Mouse (Mus musculus): Measurements from ENCODE around the gene Kcnn3. TPM values are rescaled to one million over a fixed set of nuclear protein-coding genes. Genes with fewer than 3 reads are reported as not detected.

The Kcnn3 gene
- polyA plus RNA-seq, 2 experiments = 0.03 TPM; not detected in 1

GRCm38 (mm10) chr3:89482249-89482648, 37.7 kb upstream of the Kcnn3 start:
- no peak overlapping the region for H3K4me3 ChIP-seq (ENCODE audit: insufficient read depth in 1 of 2, low read depth in 2 of 2, low read length in 2 of 2)
- H3K27me3 ChIP-seq (ENCODE audit: control insufficient read depth, insufficient read depth, low read length) = no peaks in the 10 kb centered on the region; the same call in none of the 2 replicates
- 64% methylated on average over 5 of the region's 5 CpGs for WGBS (ENCODE audit: insufficient replicate concordance)
- H3K4me2 ChIP-seq (ENCODE audit: low read depth) = no peak overlapping the region
- ATAC-seq (ENCODE audit: insufficient read depth) (no peak), DNase-seq (ENCODE audit: low read depth in 3 of 3, low spot score in 3 of 3) (no peak)
- no peak for TF ChIP-seq EP300 (IDR thresholded peaks at IDR 0.05; ENCODE audit: low read depth)
- no peak for TF ChIP-seq CTCF (IDR thresholded peaks at IDR 0.05; ENCODE audit: low read depth)
- no peak overlapping the region for H3K9ac ChIP-seq (replicated peaks)
- H3K27ac ChIP-seq = no peak overlapping the region
- H3K4me1 ChIP-seq (replicated peaks; ENCODE audit: control insufficient read depth in 2 of 2, insufficient read depth in 2 of 2, low read length in 1 of 2) = no peaks in the 10 kb centered on the region
- no peaks in the 10 kb centered on the region for H3K9me3 ChIP-seq (ENCODE audit: control insufficient read depth, low read length)
- no peaks in the 10 kb centered on the region for H3K36me3 ChIP-seq (replicated peaks; ENCODE audit: control insufficient read depth, insufficient read depth, low read depth)

- Histone ChIP-seq H3K9me3 (ENCODE audit: control insufficient read depth, low read length) (no peaks in the 10 kb centered on the region), H3K36me3 (replicated peaks; ENCODE audit: control insufficient read depth, insufficient read depth, low read depth) (no peaks in the 10 kb centered on the region), H3K27me3 (ENCODE audit: control insufficient read depth, insufficient read depth, low read length) (no peaks in the 10 kb centered on the region; the same call in none of the 2 replicates), H3K4me1 (replicated peaks; ENCODE audit: control insufficient read depth in 2 of 2, insufficient read depth in 2 of 2, low read length in 1 of 2) (0 out of 4 replicates have a peak, but pooled peaks cover 0 to 6% of the 10 kb centered on the region in 2 experiments), H3K27ac (no peak overlapping the region), H3K9ac (replicated peaks) (no peak overlapping the region), H3K4me3 (ENCODE audit: insufficient read depth in 1 of 2, low read depth in 2 of 2, low read length in 2 of 2) (no peak overlapping the region), H3K4me2 (ENCODE audit: low read depth) (peak overlapping the region; percentile 44)
- ATAC-seq (ENCODE audit: insufficient read depth) (peak; percentile 63), DNase-seq (ENCODE audit: low read depth in 3 of 3, low spot score in 3 of 3) (peak; percentile 28 to 37 (median 30))
- TF ChIP-seq EP300 (IDR thresholded peaks at IDR 0.05; ENCODE audit: low read depth) (no peak), CTCF (IDR thresholded peaks at IDR 0.05; ENCODE audit: low read depth) (peak; percentile 96)
- 17% methylated on average over 24 of the region's 24 CpGs for WGBS (ENCODE audit: insufficient replicate concordance)
Observed at GRCm38 (mm10) chr3:89484766-89485524, 35.0 kb upstream of the Kcnn3 start.

- ATAC-seq (ENCODE audit: insufficient read depth) (no peak), DNase-seq (ENCODE audit: low read depth in 3 of 3, low spot score in 3 of 3) (no peak)
- H3K4me3 ChIP-seq (ENCODE audit: insufficient read depth in 1 of 2, low read depth in 2 of 2, low read length in 2 of 2) = no peak overlapping the region
- peaks cover 0 to 7% of the 10 kb centered on the region in 2 experiments; a peak in 1 of 4 replicates for H3K4me1 ChIP-seq (replicated peaks; ENCODE audit: control insufficient read depth in 2 of 2, insufficient read depth in 2 of 2, low read length in 1 of 2)
- no peak overlapping the region for H3K4me2 ChIP-seq (ENCODE audit: low read depth)
- no peaks in the 10 kb centered on the region for H3K36me3 ChIP-seq (replicated peaks; ENCODE audit: control insufficient read depth, insufficient read depth, low read depth)
- no peaks in the 10 kb centered on the region; the same call in none of the 2 replicates for H3K27me3 ChIP-seq (ENCODE audit: control insufficient read depth, insufficient read depth, low read length)
- H3K9ac ChIP-seq (replicated peaks) = no peak overlapping the region
- H3K9me3 ChIP-seq (ENCODE audit: control insufficient read depth, low read length) = no peaks in the 10 kb centered on the region
- no peak overlapping the region for H3K27ac ChIP-seq
- TF ChIP-seq EP300 (IDR thresholded peaks at IDR 0.05; ENCODE audit: low read depth) (no peak), CTCF (IDR thresholded peaks at IDR 0.05; ENCODE audit: low read depth) (no peak)
- WGBS (ENCODE audit: insufficient replicate concordance) = 65% methylated on average over 8 of the region's 8 CpGs
Observed at GRCm38 (mm10) chr3:89486111-89486510, 33.9 kb upstream of the Kcnn3 start.

- Histone ChIP-seq H3K4me3 (ENCODE audit: insufficient read depth in 1 of 2, low read depth in 2 of 2, low read length in 2 of 2) (no peak overlapping the region), H3K4me1 (replicated peaks; ENCODE audit: control insufficient read depth in 2 of 2, insufficient read depth in 2 of 2, low read length in 1 of 2) (peaks cover 0 to 7% of the 10 kb centered on the region in 2 experiments; a peak in 1 of 4 replicates), H3K4me2 (ENCODE audit: low read depth) (no peak overlapping the region), H3K27ac (no peak overlapping the region), H3K9ac (replicated peaks) (no peak overlapping the region), H3K36me3 (replicated peaks; ENCODE audit: control insufficient read depth, insufficient read depth, low read depth) (no peaks in the 10 kb centered on the region), H3K9me3 (ENCODE audit: control insufficient read depth, low read length) (no peaks in the 10 kb centered on the region), H3K27me3 (ENCODE audit: control insufficient read depth, insufficient read depth, low read length) (no peaks in the 10 kb centered on the region; the same call in none of the 2 replicates)
- 60% methylated on average over 20 of the region's 20 CpGs for WGBS (ENCODE audit: insufficient replicate concordance)
- no peak for TF ChIP-seq CTCF (IDR thresholded peaks at IDR 0.05; ENCODE audit: low read depth)
- TF ChIP-seq EP300 (IDR thresholded peaks at IDR 0.05; ENCODE audit: low read depth) = no peak
- DNase-seq (ENCODE audit: low read depth in 3 of 3, low spot score in 3 of 3) = no peak
- no peak for ATAC-seq (ENCODE audit: insufficient read depth)
Observed at GRCm38 (mm10) chr3:89486916-89487702, 32.9 kb upstream of the Kcnn3 start.

- 71% methylated on average over 3 of the region's 3 CpGs for WGBS (ENCODE audit: insufficient replicate concordance)
- ATAC-seq (ENCODE audit: insufficient read depth) (no peak), DNase-seq (ENCODE audit: low read depth in 3 of 3, low spot score in 3 of 3) (no peak)
- Histone ChIP-seq H3K9me3 (ENCODE audit: control insufficient read depth, low read length) (no peaks in the 10 kb centered on the region), H3K27ac (no peak overlapping the region), H3K27me3 (ENCODE audit: control insufficient read depth, insufficient read depth, low read length) (no peaks in the 10 kb centered on the region; the same call in none of the 2 replicates), H3K4me2 (ENCODE audit: low read depth) (no peak overlapping the region), H3K36me3 (replicated peaks; ENCODE audit: control insufficient read depth, insufficient read depth, low read depth) (no peaks in the 10 kb centered on the region), H3K9ac (replicated peaks) (no peak overlapping the region), H3K4me3 (ENCODE audit: insufficient read depth in 1 of 2, low read depth in 2 of 2, low read length in 2 of 2) (no peak overlapping the region), H3K4me1 (replicated peaks; ENCODE audit: control insufficient read depth in 2 of 2, insufficient read depth in 2 of 2, low read length in 1 of 2) (peaks cover 0 to 7% of the 10 kb centered on the region in 2 experiments; a peak in 1 of 4 replicates)
- TF ChIP-seq CTCF (IDR thresholded peaks at IDR 0.05; ENCODE audit: low read depth) (peak; percentile 22; the same call in 1 of the 2 replicates), EP300 (IDR thresholded peaks at IDR 0.05; ENCODE audit: low read depth) (no peak)
Observed at GRCm38 (mm10) chr3:89490790-89491189, 29.2 kb upstream of the Kcnn3 start.
